Mouse (Mus musculus): Measurements from ENCODE around the gene Btf3. TPM values are rescaled to one million over a fixed set of nuclear protein-coding genes. Genes with fewer than 3 reads are reported as not detected.

The Btf3 gene
- polyA plus RNA-seq, 1 experiment from 2014 or later: 385 TPM

- Histone ChIP-seq H3K4me3 (no peak overlapping the region), H3K4me1 (no peaks in the 10 kb centered on the region), H3K4me2 (no peak overlapping the region), H3K27ac (replicated peaks) (no peak overlapping the region), H3K27me3 (replicated peaks) (no peaks in the 10 kb centered on the region), H3K9ac (no peak overlapping the region), H3K9me3 (no peaks in the 10 kb centered on the region), H3K36me3 (no peaks in the 10 kb centered on the region)
- ATAC-seq (ENCODE audit: extremely low read depth, insufficient number of reproducible peaks, low FRiP score, low TSS enrichment): no peak
- WGBS: 80% methylated on average over 11 of the region's 11 CpGs
Observed at GRCm38 (mm10) chr13:98325034-98325433, 8.2 kb upstream of the Btf3 start.

- Histone ChIP-seq H3K9ac (no peak overlapping the region), H3K4me2 (peak overlapping the region; percentile 89)
Observed at GRCm38 (mm10) chr13:98317911-98318310, 1.1 kb upstream of the Btf3 start.

GRCm38 (mm10) chr13:98317246-98317677 lies 456 bp upstream of the Btf3 start:
- no peaks in the 10 kb centered on the region for H3K27me3 ChIP-seq (replicated peaks)
- H3K4me1 ChIP-seq: peaks cover 20% of the 10 kb centered on the region
- H3K9ac ChIP-seq: peak overlapping the region; percentile 100
- peak overlapping the region; percentile 93 for H3K27ac ChIP-seq (replicated peaks)
- WGBS: 1% methylated on average over 16 of the region's 16 CpGs
- no peak for ATAC-seq (ENCODE audit: extremely low read depth, insufficient number of reproducible peaks, low FRiP score, low TSS enrichment)
- H3K36me3 ChIP-seq: peaks cover 26% of the 10 kb centered on the region
- no peaks in the 10 kb centered on the region for H3K9me3 ChIP-seq
- peak overlapping the region; percentile 96 for H3K4me3 ChIP-seq
- peak overlapping the region; percentile 89 for H3K4me2 ChIP-seq

More at GRCm38 (mm10) chr13:98317911-98318310, 1.1 kb upstream of the Btf3 start:
- no peaks in the 10 kb centered on the region for H3K27me3 ChIP-seq (replicated peaks)
- H3K4me3 ChIP-seq: peak overlapping the region; percentile 96; the same call in 1 of the 2 replicates
- no peaks in the 10 kb centered on the region for H3K9me3 ChIP-seq
- H3K27ac ChIP-seq (replicated peaks): no peak overlapping the region
- peaks cover 20% of the 10 kb centered on the region for H3K4me1 ChIP-seq
- peaks cover 19% of the 10 kb centered on the region for H3K36me3 ChIP-seq
- ATAC-seq (ENCODE audit: extremely low read depth, insufficient number of reproducible peaks, low FRiP score, low TSS enrichment): no peak
- WGBS: 86% methylated on average over 6 of the region's 6 CpGs

GRCm38 (mm10) chr13:98316140-98316479 lies 696 bp downstream of the Btf3 start:
- no peak for ATAC-seq (ENCODE audit: extremely low read depth, insufficient number of reproducible peaks, low FRiP score, low TSS enrichment)
- Histone ChIP-seq H3K4me2 (peak overlapping the region; percentile 89), H3K4me3 (peak overlapping the region; percentile 96), H3K27me3 (replicated peaks) (no peaks in the 10 kb centered on the region), H3K9me3 (no peaks in the 10 kb centered on the region), H3K9ac (peak overlapping the region; percentile 100), H3K27ac (replicated peaks) (peak overlapping the region; percentile 93), H3K36me3 (peaks cover 37% of the 10 kb centered on the region), H3K4me1 (peaks cover 20% of the 10 kb centered on the region)
- under 1% methylated on average over 15 of the region's 17 CpGs for WGBS

GRCm38 (mm10) chr13:98315124-98315523 lies 1.7 kb downstream of the Btf3 start:
- H3K4me3 ChIP-seq: peak overlapping the region; percentile 96
- no peaks in the 10 kb centered on the region for H3K9me3 ChIP-seq
- WGBS: 49% methylated on average over 4 of the region's 4 CpGs
- no peak overlapping the region for H3K27ac ChIP-seq (replicated peaks)
- peaks cover 20% of the 10 kb centered on the region for H3K4me1 ChIP-seq
- H3K36me3 ChIP-seq: peaks cover 47% of the 10 kb centered on the region
- peak overlapping the region; percentile 47; the same call in 1 of the 2 replicates for H3K9ac ChIP-seq
- no peaks in the 10 kb centered on the region for H3K27me3 ChIP-seq (replicated peaks)
- ATAC-seq (ENCODE audit: extremely low read depth, insufficient number of reproducible peaks, low FRiP score, low TSS enrichment): no peak
- H3K4me2 ChIP-seq: peak overlapping the region; percentile 89

GRCm38 (mm10) chr13:98313631-98314030 lies 3.2 kb downstream of the Btf3 start:
- Histone ChIP-seq H3K9me3 (no peaks in the 10 kb centered on the region), H3K4me1 (peaks cover 20% of the 10 kb centered on the region), H3K27ac (replicated peaks) (no peak overlapping the region), H3K4me2 (no peak overlapping the region), H3K4me3 (no peak overlapping the region), H3K27me3 (replicated peaks) (no peaks in the 10 kb centered on the region), H3K9ac (no peak overlapping the region), H3K36me3 (peaks cover 60% of the 10 kb centered on the region)
- WGBS: 77% methylated on average over 7 of the region's 7 CpGs
- no peak for ATAC-seq (ENCODE audit: extremely low read depth, insufficient number of reproducible peaks, low FRiP score, low TSS enrichment)

- H3K9me3 ChIP-seq: no peaks in the 10 kb centered on the region
- peaks cover 71% of the 10 kb centered on the region for H3K36me3 ChIP-seq
- H3K4me1 ChIP-seq: peaks cover 24% of the 10 kb centered on the region
- H3K27me3 ChIP-seq (replicated peaks): no peaks in the 10 kb centered on the region
- H3K9ac ChIP-seq: no peak overlapping the region
- no peak overlapping the region for H3K27ac ChIP-seq (replicated peaks)
- no peak overlapping the region for H3K4me3 ChIP-seq
- WGBS: 90% methylated on average over 5 of the region's 5 CpGs
- H3K4me2 ChIP-seq: no peak overlapping the region
- no peak for ATAC-seq (ENCODE audit: extremely low read depth, insufficient number of reproducible peaks, low FRiP score, low TSS enrichment)
Observed at GRCm38 (mm10) chr13:98311597-98311996, 5.2 kb downstream of the Btf3 start.

GRCm38 (mm10) chr13:98308724-98309123 lies 8.1 kb downstream of the Btf3 start:
- Histone ChIP-seq H3K4me1 (peaks cover 13% of the 10 kb centered on the region), H3K27ac (replicated peaks) (no peak overlapping the region), H3K4me3 (no peak overlapping the region), H3K4me2 (no peak overlapping the region), H3K9ac (no peak overlapping the region), H3K27me3 (replicated peaks) (no peaks in the 10 kb centered on the region), H3K36me3 (peaks cover 60% of the 10 kb centered on the region), H3K9me3 (no peaks in the 10 kb centered on the region)
- 79% methylated on average over 4 of the region's 4 CpGs for WGBS
- ATAC-seq (ENCODE audit: extremely low read depth, insufficient number of reproducible peaks, low FRiP score, low TSS enrichment): no peak

GRCm38 (mm10) chr13:98308004-98308403 lies 8.8 kb downstream of the Btf3 start:
- Histone ChIP-seq H3K27me3 (replicated peaks) (no peaks in the 10 kb centered on the region), H3K4me1 (peaks cover 13% of the 10 kb centered on the region), H3K9me3 (no peaks in the 10 kb centered on the region), H3K4me3 (no peak overlapping the region), H3K9ac (no peak overlapping the region), H3K27ac (replicated peaks) (no peak overlapping the region), H3K36me3 (peaks cover 53% of the 10 kb centered on the region), H3K4me2 (no peak overlapping the region)
- no peak for ATAC-seq (ENCODE audit: extremely low read depth, insufficient number of reproducible peaks, low FRiP score, low TSS enrichment)
- 72% methylated on average over 5 of the region's 5 CpGs for WGBS

GRCm38 (mm10) chr13:98306852-98307475 lies 9.8 kb downstream of the Btf3 start:
- no peaks in the 10 kb centered on the region for H3K9me3 ChIP-seq
- no peak for ATAC-seq (ENCODE audit: extremely low read depth, insufficient number of reproducible peaks, low FRiP score, low TSS enrichment)
- H3K36me3 ChIP-seq: peaks cover 43% of the 10 kb centered on the region
- no peak overlapping the region for H3K4me3 ChIP-seq
- WGBS: 36% methylated on average over 14 of the region's 14 CpGs
- peak overlapping the region; percentile 30 for H3K4me2 ChIP-seq
- no peak overlapping the region for H3K27ac ChIP-seq (replicated peaks)
- H3K4me1 ChIP-seq: peaks cover 13% of the 10 kb centered on the region
- H3K27me3 ChIP-seq (replicated peaks): no peaks in the 10 kb centered on the region
- peak overlapping the region; percentile 33; the same call in 1 of the 2 replicates for H3K9ac ChIP-seq

GRCm38 (mm10) chr13:98306393-98306792 lies 10.4 kb downstream of the Btf3 start:
- Histone ChIP-seq H3K4me2 (peak overlapping the region; percentile 30; the same call in 1 of the 2 replicates), H3K27ac (replicated peaks) (no peak overlapping the region), H3K4me3 (no peak overlapping the region), H3K36me3 (peaks cover 37% of the 10 kb centered on the region), H3K27me3 (replicated peaks) (no peaks in the 10 kb centered on the region), H3K4me1 (peaks cover 13% of the 10 kb centered on the region), H3K9me3 (no peaks in the 10 kb centered on the region), H3K9ac (peak overlapping the region; percentile 25; the same call in 1 of the 2 replicates)
- ATAC-seq (ENCODE audit: extremely low read depth, insufficient number of reproducible peaks, low FRiP score, low TSS enrichment): no peak
- WGBS: 36% methylated on average over 5 of the region's 5 CpGs

GRCm38 (mm10) chr13:98305257-98305656 lies 11.5 kb downstream of the Btf3 start:
- WGBS: 83% methylated on average over 9 of the region's 9 CpGs
- no peak for ATAC-seq (ENCODE audit: extremely low read depth, insufficient number of reproducible peaks, low FRiP score, low TSS enrichment)
- H3K36me3 ChIP-seq: peaks cover 26% of the 10 kb centered on the region
- no peaks in the 10 kb centered on the region for H3K9me3 ChIP-seq
- H3K4me2 ChIP-seq: no peak overlapping the region
- peaks cover 13% of the 10 kb centered on the region for H3K4me1 ChIP-seq
- H3K27ac ChIP-seq (replicated peaks): no peak overlapping the region
- no peak overlapping the region for H3K4me3 ChIP-seq
- no peaks in the 10 kb centered on the region for H3K27me3 ChIP-seq (replicated peaks)
- H3K9ac ChIP-seq: no peak overlapping the region

Data from heart, embryonic 13.5 days (tissue).